Mouse (Mus musculus) spleen, adult 2 months (tissue): ENCODE measurements at regions not wholly inside any gene's neighbourhood (a gene's known extent, or its start where the extent isn't known, plus 50 kb on each side); places are given as distances from the start of the nearest gene placed in this dataset.

Experiments used
- CTCF ChIP-seq: fragments of 200-500 bp; IDR thresholded peaks from 2 replicates; pipeline ENCODE4 v1.5.1; 2011; ENCODE audit warnings: mild to moderate bottlenecking, inconsistent platforms; ENCODE audit not compliant: insufficient read depth, insufficient read length, insufficient replicate concordance; ENCODE audit errors: extremely low read depth
- POLR2A ChIP-seq: fragments of 200-500 bp; IDR thresholded peaks from 2 replicates; pipeline ENCODE4 v1.6.1; 2011; ENCODE audit warnings: low read depth, low read length, inconsistent platforms

DNA sequence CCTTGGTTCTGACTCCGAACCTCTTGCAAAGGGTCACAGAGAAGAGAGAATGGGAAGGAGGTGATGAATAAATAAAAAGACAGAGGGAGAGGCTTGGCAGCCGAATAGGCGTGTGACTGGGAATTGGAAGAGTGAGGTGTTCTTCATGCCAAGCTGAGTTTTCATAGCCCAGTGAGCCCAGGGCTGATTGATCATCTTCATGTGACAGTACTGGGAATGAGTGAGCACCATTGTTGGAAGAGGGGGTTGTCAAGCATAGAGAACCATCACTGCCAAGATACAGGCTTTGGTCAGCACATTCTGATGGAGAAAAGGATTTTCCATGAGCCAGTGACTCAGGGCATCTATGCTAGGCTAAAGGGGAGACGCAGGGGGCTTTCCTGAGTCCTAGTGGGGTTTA is 163.0 kb downstream of the Slc30a10 start:
- TF ChIP-seq CTCF (no peak), POLR2A (no peak)
